Comparison of ENCODE assay signal across 8 mouse cellular contexts in the genomic region with DNA sequence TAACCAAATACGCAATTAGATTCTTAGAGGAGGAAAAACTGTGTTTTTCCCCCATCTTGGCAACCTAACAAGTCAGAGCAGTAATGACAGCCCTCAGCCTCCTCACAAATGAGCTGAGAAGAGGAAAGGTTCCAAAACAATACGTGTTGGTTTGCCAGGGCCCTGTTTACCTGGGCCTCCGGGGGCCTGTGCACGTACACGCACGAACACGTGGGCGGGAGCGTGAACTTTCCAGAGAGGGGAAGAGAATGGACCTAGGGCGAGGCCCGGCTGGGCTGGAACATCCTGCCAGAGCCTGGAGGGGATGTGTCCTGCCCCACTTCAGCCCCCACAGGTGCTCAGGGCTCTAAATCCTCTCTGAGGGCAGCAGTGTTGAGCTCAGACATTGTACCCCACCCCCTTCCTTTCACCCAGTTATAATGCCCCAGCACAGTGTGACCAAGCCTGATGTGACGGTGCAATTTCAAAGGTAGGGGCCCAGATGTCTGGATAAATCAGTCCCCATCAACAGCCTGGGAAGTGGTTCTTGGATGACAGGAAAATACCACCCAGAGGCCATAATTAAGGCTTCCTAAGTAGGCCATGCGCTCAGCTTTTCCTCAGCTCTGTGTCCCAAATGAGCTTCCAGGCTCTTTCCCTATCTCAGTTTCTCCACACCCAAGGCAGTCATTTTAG. TPM values are rescaled to one million over a fixed set of nuclear protein-coding genes. Genes with fewer than 3 reads are reported as not detected.
DNase-seq lines count a peak whose midpoint lies in the region; ATAC-seq and TF ChIP-seq lines count a peak whose summit lies in the region.
"Had no signal": no experiment of that assay in that cellular context is flagged by ENCODE, and none has a peak within 500 bp of the region (broad histone marks: within the 10 kb centered on the region; RNA-seq: fewer than 3 reads in every experiment).

No protein-coding gene starts in this region.

- H3K9me3 ChIP-seq in lung, embryonic 16.5 days (ENCODE audit: control insufficient read depth, low read length) = no peaks in the 10 kb centered on the region
- H3K9me3 ChIP-seq in embryonic facial prominence, embryonic 11.5 days (replicated peaks; ENCODE audit: control insufficient read depth, low read length) = no peaks in the 10 kb centered on the region
- H3K9me3 ChIP-seq in heart, postnatal 0 days (replicated peaks; ENCODE audit: control insufficient read depth, low read length) = no peaks in the 10 kb centered on the region

- 57% methylated on average over 13 of the region's 13 CpGs for WGBS in lung, embryonic 16.5 days
- 68% methylated on average over 13 of the region's 13 CpGs for WGBS in embryonic facial prominence, embryonic 11.5 days
- WGBS in heart, postnatal 0 days = 73% methylated on average over 13 of the region's 13 CpGs

- no peak for DNase-seq in lung, postnatal 14 days
- no peak for DNase-seq in embryonic facial prominence, embryonic 11.5 days (ENCODE audit: low spot score)
- no peak for DNase-seq in heart, postnatal 0 days (ENCODE audit: low spot score)
- DNase-seq in retina, postnatal 1 day = peak; percentile 64
- no peak for DNase-seq in layer of hippocampus, adult 8-10 months (ENCODE audit: low spot score in 2 of 2)
- DNase-seq in adrenal gland, adult 8-10 months = no peak
- DNase-seq: spleen, adult 18-20 months had no signal

- no peaks in the 10 kb centered on the region for H3K27me3 ChIP-seq in lung, embryonic 16.5 days (ENCODE audit: control insufficient read depth, insufficient read depth, low read depth, low read length)
- H3K27me3 ChIP-seq in embryonic facial prominence, embryonic 11.5 days (ENCODE audit: control insufficient read depth, insufficient read depth, low read length) = no peaks in the 10 kb centered on the region
- no peaks in the 10 kb centered on the region for H3K27me3 ChIP-seq in heart, postnatal 0 days (ENCODE audit: control insufficient read depth, insufficient read depth, low read length)

- no peaks in the 10 kb centered on the region for H3K36me3 ChIP-seq in lung, embryonic 16.5 days (ENCODE audit: control insufficient read depth, insufficient read depth, low read length)
- no peaks in the 10 kb centered on the region for H3K36me3 ChIP-seq in embryonic facial prominence, embryonic 11.5 days (replicated peaks; ENCODE audit: control insufficient read depth, insufficient read depth, low read depth, low read length)
- H3K36me3 ChIP-seq in heart, postnatal 0 days (replicated peaks; ENCODE audit: control insufficient read depth, insufficient read depth, low read length) = no peaks in the 10 kb centered on the region

- TF ChIP-seq EP300 in heart, postnatal 0 days (IDR thresholded peaks at IDR 0.05; ENCODE audit: low read depth) = no peak

- H3K27ac ChIP-seq in lung, embryonic 16.5 days (ENCODE audit: low read length) = 0 out of 2 replicates have a peak overlapping the region, but pooled peaks have one; percentile 17
- no peak overlapping the region for H3K27ac ChIP-seq in embryonic facial prominence, embryonic 11.5 days (replicated peaks; ENCODE audit: low read depth, low read length)
- H3K27ac ChIP-seq in heart, postnatal 0 days (ENCODE audit: low read depth) = peak overlapping the region; percentile 58; the same call in 1 of the 2 replicates

- no peak; the same call in 1 of the 2 replicates for ATAC-seq in lung, embryonic 16.5 days (ENCODE audit: low read depth)
- peak; percentile 57; the same call in 1 of the 2 replicates for ATAC-seq in embryonic facial prominence, embryonic 11.5 days (replicated peaks; ENCODE audit: insufficient number of reproducible peaks, low FRiP score, low TSS enrichment, low read depth)
- no peak for ATAC-seq in heart, postnatal 0 days (ENCODE audit: insufficient read depth, low read depth)

- TF ChIP-seq CTCF in heart, postnatal 0 days (IDR thresholded peaks at IDR 0.05; ENCODE audit: low read depth) = no peak

- H3K4me2 ChIP-seq in lung, embryonic 16.5 days (ENCODE audit: low read depth, low read length) = no peak overlapping the region
- H3K4me2 ChIP-seq in embryonic facial prominence, embryonic 11.5 days (ENCODE audit: low read depth, low read length) = no peak overlapping the region
- H3K4me2 ChIP-seq in heart, postnatal 0 days (ENCODE audit: low read depth, low read length) = no peak overlapping the region

- H3K4me1 ChIP-seq in lung, embryonic 16.5 days (replicated peaks; ENCODE audit: control insufficient read depth, insufficient read depth, low read length) = peaks cover 11% of the 10 kb centered on the region
- no peaks in the 10 kb centered on the region for H3K4me1 ChIP-seq in embryonic facial prominence, embryonic 11.5 days (ENCODE audit: control insufficient read depth, insufficient read depth, low read length)
- peaks cover 15% of the 10 kb centered on the region for H3K4me1 ChIP-seq in heart, postnatal 0 days (ENCODE audit: control insufficient read depth, insufficient read depth)

- H3K9ac ChIP-seq in lung, embryonic 16.5 days (ENCODE audit: low read length) = no peak overlapping the region; the same call in 1 of the 2 replicates
- no peak overlapping the region for H3K9ac ChIP-seq in embryonic facial prominence, embryonic 11.5 days (replicated peaks; ENCODE audit: low read length)
- H3K9ac ChIP-seq in heart, postnatal 0 days (replicated peaks; ENCODE audit: low read depth, low read length) = no peak overlapping the region

- no peak overlapping the region for H3K4me3 ChIP-seq in lung, embryonic 16.5 days (ENCODE audit: low read length)
- no peak overlapping the region for H3K4me3 ChIP-seq in embryonic facial prominence, embryonic 11.5 days (ENCODE audit: low read depth, low read length)
- H3K4me3 ChIP-seq in heart, postnatal 0 days (ENCODE audit: low read depth, low read length) = no peak overlapping the region

RNA-seq across cellular contexts. Expression of a gene that starts 53.4 kb away (rescaled TPM):
- polyA plus RNA-seq in lung, embryonic 16.5 days (2015; fragmentation: Nextera tagmentation; extraction: Ambion mirVana) = 14.4 and 14.8 TPM in 2 replicates
- 3.7 and 4.4 TPM in 2 replicates for polyA plus RNA-seq in embryonic facial prominence, embryonic 11.5 days (2014; fragmentation: Nextera tagmentation; extraction: Ambion mirVana)
- 11.9 and 13.2 TPM in 2 replicates for total RNA-seq in heart, postnatal 0 days (2014; rRNA removed; ENCODE audit: low replicate concordance)
- polyA plus RNA-seq in heart, postnatal 0 days (2015; fragmentation: Nextera tagmentation; extraction: Ambion mirVana) = 5.7 and 6.1 TPM in 2 replicates
- total RNA-seq in layer of hippocampus, adult 8-10 months (2022) = 10 to 100 TPM; 13.8 to 18.3 (median 15.1) TPM
- 10 to 100 TPM; 16.6 to 28.0 (median 23.4) TPM for total RNA-seq in adrenal gland, adult 8-10 months (2022)
